Mouse (Mus musculus): Measurements from ENCODE around the gene Cltc. TPM values are rescaled to one million over a fixed set of nuclear protein-coding genes. Genes with fewer than 3 reads are reported as not detected.

Cltc gene
- total RNA-seq, 1 experiment from 2014 or later = 162 TPM

DNA sequence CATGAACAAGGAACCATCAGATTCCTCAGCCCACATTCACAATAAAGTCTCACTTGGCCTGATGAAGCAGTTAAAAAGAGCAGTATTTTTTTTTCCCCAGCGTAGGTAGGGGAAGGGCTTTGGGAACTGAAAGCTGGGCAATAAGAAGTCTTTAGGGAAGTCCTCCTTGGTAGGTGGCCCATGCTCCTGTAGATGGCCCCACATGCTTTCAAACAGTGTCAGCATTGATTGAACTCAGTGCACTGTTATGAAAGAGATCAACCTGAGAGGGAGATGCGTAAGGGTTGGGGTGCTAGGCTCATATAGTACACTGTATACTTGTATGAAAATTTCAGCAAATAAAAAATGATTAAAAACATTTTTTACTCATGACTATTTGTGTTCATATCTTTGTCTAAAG, 65.4 kb downstream of the Cltc start:
- no peak for ATAC-seq (replicated peaks; ENCODE audit: insufficient number of reproducible peaks, low FRiP score, low TSS enrichment, poor library complexity, severe bottlenecking)

DNA sequence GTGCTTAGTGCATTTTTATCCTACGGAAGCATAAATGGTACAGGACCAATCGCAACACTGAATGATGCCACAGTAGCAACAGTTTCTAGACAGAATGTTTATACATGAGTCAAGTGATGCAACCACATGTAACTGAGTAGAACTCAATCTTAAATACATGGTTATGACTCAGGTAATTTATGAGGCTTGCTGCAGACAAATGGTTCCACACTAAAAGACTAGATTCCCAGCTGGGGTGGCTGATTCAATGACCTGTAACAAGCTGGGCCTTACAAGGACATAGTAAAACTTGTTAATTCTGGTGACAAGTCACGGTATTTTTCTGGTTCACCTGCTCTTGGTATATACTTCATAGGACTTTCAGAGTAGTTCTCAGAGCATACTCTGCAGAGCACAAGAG, 65.9 kb downstream of the Cltc start:
- ATAC-seq (replicated peaks; ENCODE audit: insufficient number of reproducible peaks, low FRiP score, low TSS enrichment, poor library complexity, severe bottlenecking) = no peak

DNA sequence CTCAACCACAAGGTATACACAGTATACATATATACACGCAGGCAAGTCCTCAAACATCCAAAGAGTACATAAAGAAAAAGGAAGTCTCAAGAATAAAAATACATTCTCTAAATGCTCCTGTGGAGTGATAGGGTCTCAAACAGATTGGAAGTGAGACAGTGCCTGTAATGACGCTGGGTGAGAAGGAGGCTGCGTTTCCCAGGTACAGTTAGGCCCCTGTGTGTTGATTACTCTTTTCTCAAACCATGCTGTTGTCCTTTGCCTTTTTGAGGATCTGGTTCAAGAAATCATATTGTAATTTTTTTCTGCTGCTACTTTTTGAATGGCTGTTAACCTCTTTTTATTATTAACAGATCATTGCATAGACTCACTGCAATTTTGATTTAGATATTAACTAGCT, 67.0 kb downstream of the Cltc start:
- ATAC-seq (replicated peaks; ENCODE audit: insufficient number of reproducible peaks, low FRiP score, low TSS enrichment, poor library complexity, severe bottlenecking) = no peak

DNA sequence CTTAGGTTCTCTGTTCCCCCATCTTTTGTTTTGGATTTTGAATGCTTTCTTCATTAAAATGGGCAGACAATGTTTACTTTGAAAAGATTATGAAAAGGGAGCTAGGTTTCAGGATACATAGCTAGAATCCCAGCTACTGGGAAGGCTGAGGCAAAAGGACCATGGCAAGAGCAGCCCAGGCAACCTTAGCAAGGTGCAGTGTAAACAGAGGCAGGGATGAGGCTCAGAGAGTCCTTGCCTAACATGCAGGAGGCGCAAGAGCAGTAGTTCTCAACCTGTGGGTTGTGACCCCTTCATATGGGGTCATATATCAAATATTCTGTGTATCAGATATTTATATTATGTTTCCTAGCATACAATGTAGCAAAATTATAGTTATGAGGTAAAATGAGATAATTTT, 72.0 kb downstream of the Cltc start:
- ATAC-seq (replicated peaks; ENCODE audit: insufficient number of reproducible peaks, low FRiP score, low TSS enrichment, poor library complexity, severe bottlenecking) = no peak

DNA sequence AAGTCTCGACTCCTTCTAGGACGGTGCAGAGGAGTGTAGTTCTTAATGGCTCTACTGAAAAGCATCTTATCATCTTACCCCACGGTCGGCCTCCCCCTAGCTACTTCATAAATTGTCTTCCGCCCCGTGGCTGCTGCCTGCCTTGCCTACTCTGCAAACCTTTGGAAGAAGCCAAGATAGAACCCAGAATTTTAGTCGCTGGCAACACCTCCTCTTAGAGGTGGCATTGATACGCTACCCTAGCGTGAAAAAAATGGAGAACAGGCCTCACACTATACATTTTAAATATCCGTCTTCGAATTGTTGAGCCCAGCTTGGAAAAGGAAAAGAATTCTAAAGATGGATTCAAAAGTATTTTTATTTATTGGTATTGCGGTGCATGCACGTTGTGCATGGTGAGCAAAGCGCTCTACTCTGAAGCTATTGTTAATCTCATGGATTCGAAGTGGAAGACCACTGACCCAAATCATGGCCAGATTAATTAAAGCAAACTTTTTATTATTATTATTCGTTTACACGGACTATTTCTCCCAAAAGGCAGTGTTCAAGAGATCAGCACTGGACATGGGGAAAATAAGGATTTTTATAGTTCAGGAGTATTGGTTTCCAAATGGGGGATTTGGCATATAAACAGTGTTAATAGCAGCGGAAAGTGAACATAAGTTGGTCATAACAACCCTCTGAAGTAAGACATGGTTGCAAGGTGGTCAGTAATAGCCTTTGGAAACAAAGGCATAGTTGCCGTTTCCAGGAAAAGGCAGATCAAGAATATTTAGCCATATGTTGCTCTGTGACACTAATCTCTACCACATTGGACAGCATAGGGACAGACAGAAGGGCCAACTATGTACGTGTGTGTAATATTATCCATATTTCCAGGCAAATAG, 73.0 kb downstream of the Cltc start:
- no peak for ATAC-seq (replicated peaks; ENCODE audit: insufficient number of reproducible peaks, low FRiP score, low TSS enrichment, poor library complexity, severe bottlenecking)

DNA sequence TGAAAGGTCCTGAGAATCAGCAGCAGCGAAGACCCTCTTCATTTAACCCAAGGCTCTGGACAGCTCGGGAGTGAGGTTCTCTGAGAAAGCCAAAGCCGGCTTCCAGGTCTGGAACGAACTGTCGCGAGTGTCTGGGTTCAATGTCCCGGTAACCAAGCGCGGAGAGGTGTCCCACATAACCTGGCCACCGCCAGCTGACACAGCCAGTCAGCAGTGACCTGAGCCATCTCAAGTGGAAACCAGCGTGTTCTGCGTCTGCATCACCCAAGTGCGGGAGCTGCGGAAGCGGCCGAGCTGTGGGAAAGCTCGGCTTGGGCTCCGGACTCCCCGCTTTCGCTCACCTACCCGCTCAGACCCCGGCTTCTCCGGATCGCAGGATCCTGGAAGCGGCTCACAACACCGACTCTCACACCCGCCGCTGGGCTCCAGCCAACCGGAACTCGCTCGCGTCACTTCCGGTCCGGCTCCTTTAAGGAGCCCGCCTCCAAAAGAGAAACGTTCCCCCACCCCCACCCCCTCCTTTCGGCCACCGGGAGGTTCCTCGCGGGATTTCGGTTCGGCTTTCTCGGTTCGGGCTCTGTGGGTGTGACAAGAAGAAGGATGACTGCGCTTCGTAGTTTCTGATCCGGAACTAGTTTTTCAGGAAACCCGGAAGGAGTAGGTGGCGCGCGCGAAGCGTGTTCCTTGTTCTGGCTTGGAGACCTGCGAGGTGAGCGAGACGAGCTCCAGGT, 73.8 kb downstream of the Cltc start, which contains the start of the genes Vmp1 and Ptrh2:
Gene Vmp1 (minus strand): TSS at position 442 of the 731 bp plus-strand sequence.
Gene Ptrh2 (plus strand): TSS at position 591 of the 731 bp plus-strand sequence.
- peak; percentile 94 for ATAC-seq (replicated peaks; ENCODE audit: insufficient number of reproducible peaks, low FRiP score, low TSS enrichment, poor library complexity, severe bottlenecking)

DNA sequence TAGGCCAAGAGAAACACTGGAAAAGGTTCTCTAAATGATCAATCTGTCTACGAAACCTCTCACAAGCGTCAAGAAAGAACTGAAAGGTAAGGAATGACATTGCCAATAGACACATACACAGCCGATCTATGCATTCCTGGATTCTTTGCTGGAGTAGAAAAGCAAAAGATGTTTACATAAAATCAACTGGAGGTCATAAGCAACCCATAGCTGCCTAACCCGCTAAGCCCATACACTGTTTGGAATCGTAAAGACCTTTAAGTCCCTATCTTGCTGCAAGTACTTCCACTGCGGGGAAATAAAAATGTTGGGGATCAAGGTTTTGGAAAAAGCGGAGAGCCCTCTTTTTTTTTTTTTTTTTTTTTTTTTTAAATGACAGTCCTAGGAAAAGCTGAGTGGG, 74.5 kb downstream of the Cltc start:
- ATAC-seq (replicated peaks; ENCODE audit: insufficient number of reproducible peaks, low FRiP score, low TSS enrichment, poor library complexity, severe bottlenecking) = no peak

DNA sequence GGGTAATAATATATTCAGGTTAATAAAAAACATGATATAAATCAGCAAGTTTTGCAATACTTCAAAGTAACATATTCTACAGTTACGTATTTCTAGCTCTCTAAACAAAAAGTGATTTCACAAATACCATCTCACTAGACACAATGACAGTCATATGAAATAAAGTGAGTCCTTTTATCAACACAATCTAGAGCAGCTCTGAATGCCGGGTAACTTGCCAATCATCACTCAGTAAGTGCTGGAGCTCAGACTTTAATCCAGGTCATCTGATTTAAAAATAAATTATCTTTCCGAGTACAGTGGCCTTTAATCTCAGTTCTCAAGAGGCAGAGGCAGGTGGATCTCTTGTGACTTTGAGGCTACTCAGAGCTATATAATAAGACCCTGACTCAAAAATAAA, 75.9 kb downstream of the Cltc start:
- no peak for ATAC-seq (replicated peaks; ENCODE audit: insufficient number of reproducible peaks, low FRiP score, low TSS enrichment, poor library complexity, severe bottlenecking)

DNA sequence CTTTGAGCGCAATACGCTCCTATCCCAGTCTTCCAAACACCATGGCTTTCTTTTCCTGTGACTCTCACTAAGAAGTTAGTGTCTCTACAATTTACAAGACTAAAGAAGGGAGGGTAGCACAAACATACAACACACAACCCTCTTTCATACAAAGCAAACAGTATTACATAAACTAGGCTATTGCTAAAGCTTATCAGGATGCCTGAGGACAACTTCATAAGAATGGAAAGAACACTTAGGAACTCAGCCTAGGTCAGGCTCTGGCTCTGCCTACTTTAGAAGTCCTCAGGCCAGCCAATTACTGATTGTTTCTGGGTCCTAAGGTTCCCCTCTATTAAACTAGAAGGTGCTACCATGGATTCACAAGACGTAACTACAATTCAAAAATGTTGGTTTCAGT, 76.6 kb downstream of the Cltc start:
- no peak for ATAC-seq (replicated peaks; ENCODE audit: insufficient number of reproducible peaks, low FRiP score, low TSS enrichment, poor library complexity, severe bottlenecking)

DNA sequence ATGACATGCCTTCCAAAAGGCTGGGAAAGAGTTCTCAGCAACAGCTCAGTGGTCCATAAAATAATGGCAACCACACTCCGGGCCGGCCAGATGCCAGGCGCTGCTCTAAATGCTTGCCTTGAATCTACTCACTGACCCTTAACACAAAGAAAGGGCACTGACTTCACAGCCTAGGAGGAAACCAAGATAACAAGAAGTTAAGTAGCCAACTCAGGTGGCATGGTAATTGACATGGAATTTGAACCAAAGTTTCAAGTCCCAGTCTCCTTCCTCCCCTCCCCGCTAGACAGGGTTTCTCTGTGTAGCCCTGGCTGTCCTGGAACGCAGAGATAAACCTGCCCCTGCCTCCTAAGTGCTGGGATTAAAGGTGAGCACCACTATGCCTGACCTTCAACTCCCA, 78.4 kb downstream of the Cltc start:
- ATAC-seq (replicated peaks; ENCODE audit: insufficient number of reproducible peaks, low FRiP score, low TSS enrichment, poor library complexity, severe bottlenecking) = no peak

DNA sequence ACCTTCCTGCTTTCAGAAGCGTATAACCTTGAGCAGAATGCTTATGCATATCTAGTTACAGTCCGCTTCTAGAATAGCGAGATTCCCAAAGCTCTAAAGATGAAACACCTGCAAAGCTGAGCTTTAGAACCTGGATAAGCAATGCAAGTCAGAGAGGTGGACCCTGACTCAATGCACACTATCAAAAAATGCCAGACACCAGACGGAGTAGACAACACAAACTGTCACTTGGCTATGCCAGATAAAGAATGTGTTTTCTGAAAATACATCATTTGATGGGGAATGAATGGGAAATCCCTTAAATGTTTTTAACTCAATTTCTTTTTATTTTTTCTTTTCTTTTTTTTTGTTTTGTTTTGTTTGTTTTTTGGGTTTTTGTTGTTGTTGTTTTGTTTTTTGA, 81.8 kb downstream of the Cltc start:
- ATAC-seq (replicated peaks; ENCODE audit: insufficient number of reproducible peaks, low FRiP score, low TSS enrichment, poor library complexity, severe bottlenecking) = no peak

DNA sequence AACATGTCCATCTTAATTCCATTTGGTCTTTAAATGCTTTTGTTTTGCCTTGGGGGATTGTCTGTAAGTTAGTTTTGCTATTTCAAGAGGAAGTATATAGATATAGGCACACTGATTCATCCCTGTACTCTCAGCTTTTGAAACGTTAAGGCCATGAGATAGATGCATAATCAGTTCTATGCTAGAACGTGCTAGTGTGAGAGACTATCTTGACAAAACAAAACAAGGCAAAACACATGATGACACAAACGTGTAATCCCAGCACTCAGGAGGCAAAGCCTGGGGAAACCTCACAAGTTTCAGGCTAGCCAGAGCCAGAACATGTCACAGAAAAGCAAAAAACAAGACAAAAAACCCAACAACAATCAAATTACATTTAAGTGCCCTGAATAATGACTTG, 84.6 kb downstream of the Cltc start:
- ATAC-seq (replicated peaks; ENCODE audit: insufficient number of reproducible peaks, low FRiP score, low TSS enrichment, poor library complexity, severe bottlenecking) = no peak

DNA sequence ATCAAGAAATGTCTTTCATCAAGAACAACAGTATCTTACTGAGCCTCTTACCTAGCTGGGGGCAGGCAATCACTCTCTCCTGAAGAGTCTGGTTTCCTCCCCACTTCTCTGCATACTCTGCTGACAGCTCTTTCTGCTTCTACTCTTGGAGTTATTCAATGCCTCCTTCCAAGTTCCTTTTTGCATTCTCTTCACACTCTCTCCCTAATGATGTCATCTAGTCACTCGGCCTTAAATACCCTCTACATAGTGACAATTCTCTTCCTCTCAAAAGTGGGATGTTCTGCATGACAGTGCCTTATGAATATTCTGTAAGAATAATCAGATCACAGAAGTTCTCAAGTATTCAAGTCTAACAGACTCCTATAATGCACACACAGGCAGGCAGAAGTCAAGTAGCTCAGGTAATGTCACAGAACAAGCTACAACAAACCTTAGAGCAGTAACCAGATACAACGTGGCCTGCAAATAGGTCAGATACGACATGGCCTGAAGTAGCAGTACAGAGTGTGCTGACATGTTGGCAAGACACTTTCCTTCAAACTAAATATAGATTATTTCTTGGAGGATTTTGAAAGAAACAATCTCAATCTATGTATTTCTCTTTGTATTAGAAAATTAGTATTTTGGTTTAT, 86.2 kb downstream of the Cltc start:
- no peak for ATAC-seq (replicated peaks; ENCODE audit: insufficient number of reproducible peaks, low FRiP score, low TSS enrichment, poor library complexity, severe bottlenecking)

DNA sequence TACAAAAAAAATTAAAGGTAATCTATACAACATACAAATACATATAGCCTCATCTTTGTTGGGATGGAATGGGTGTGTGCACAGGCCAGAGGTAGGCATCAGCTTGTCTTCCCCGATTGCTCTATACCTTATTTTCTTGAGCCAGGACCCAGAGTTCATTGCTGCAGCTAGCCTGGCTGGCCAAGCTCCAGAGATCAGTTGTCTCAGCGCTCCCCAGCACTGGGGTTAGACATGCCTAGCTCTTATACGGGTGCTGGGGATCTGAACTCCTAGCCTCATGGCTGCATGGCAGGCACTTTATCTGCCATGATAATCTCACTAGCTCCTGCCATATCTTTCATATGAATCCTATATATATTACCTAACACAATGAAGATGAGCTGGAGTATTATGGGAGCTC, 89.2 kb downstream of the Cltc start:
- no peak for ATAC-seq (replicated peaks; ENCODE audit: insufficient number of reproducible peaks, low FRiP score, low TSS enrichment, poor library complexity, severe bottlenecking)

DNA sequence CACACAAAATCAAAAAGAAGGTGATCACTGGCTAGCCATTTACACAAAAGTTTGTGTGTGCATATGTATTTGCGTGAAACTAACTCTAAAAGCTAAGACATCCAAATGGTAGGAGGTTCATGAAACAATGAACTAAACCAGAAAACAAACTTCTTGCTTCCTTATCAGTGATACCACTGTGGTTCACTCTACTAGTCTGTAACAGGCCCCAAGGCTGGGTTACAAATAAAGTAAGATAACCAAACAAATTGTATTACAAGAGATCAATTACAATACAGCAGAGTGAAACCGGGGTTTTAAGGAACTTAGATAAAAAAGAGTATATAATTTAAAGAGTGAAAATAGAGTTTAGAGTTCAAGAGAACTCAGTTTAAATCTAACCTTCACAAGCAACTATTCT, 89.8 kb downstream of the Cltc start:
- ATAC-seq (replicated peaks; ENCODE audit: insufficient number of reproducible peaks, low FRiP score, low TSS enrichment, poor library complexity, severe bottlenecking) = no peak

DNA sequence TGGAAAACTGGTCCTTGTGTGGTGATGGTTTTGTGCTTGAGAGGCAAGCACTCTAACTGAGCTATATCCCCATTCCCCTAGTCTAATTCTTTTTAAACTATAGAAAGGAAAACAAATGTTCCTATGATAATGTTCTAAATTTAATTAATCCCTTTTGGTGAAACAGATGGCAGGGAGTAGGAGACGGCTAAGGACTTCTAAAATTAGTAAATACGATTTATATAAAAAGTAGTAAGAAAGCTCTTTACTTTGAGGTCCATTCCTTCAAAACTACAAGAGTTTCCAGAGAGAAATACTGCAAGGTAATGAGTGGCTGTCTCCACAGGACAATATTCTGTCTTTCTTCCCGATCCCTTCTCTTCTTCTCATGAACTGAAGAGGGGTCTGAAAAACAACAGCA, 93.0 kb downstream of the Cltc start:
- no peak for ATAC-seq (replicated peaks; ENCODE audit: insufficient number of reproducible peaks, low FRiP score, low TSS enrichment, poor library complexity, severe bottlenecking)

DNA sequence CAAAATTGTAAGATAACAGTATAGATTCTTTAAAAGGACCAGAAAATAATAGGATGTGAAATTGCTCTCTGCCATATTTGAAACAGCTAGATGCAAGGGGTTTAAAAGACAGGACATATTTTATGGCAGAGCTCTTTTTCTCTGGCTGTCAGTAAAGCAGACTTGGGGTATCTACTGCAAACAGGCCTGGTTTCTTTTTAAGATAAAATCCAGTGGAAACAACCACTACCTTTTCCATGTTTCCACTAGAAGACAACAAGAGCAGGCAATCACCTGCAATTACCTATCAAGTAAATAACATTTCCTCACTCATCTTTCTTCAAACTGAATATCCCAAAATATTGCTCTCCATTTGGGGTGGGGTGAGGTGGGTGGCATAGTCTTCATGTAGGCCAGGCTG, 93.4 kb downstream of the Cltc start:
- no peak for ATAC-seq (replicated peaks; ENCODE audit: insufficient number of reproducible peaks, low FRiP score, low TSS enrichment, poor library complexity, severe bottlenecking)

DNA sequence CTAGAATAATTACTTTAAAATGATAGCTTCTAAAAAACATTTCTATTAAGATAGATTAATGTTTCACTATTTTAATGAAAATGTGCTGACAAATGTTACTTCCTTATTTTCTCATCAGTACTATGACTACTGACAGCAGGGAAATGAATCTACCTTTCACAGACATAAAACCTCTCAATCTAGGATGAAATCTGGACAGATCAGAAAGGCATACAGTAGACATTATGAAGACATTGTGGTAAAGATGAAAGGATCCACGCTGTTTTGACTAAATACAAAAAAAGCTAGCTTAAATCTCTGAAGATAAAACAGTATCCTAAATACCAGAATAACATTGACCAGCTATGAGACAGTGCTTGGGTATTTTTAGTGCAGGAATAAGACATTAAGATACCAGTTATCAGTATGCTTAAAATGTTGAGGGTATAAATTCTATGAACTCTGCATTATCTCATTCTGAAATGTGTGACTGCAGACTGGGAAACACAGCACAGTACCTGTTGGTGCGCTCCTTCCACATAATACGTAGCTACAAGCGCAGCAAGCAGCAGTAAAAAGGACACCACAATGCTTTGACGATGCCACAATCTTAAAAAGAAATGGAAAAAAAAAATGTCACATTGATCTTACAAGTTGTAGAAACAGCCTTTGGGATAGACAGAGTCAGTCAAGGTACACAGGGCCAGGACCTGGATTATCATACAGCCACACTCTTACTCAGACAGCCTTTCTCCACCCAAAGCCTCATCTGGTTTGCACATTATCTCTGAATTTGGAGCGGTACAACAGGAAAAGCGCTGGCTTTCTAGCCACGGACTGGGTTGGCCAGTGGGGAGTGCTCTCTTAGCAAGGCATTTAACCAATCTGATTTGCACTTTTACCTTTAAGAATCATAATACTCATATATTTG, 94.1 kb downstream of the Cltc start:
- ATAC-seq (replicated peaks; ENCODE audit: insufficient number of reproducible peaks, low FRiP score, low TSS enrichment, poor library complexity, severe bottlenecking) = no peak

DNA sequence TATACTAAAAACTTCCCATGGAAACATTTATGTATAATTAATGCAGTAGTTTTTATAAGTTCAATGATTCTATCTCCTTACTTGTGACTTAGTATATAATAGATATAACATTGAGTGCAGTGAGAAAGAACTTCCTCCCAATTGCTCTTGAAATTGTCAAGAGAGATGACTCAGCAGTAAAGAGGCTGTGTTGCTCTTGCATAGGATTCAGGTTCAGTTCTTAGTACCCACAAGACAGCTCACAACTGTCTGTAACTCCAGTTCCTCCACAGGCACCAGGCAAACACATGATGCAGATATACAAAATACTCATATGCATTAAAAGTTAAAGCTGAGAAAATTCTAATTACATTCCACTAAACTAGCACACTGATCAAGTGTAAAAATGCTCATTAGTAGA, 99.5 kb downstream of the Cltc start:
- no peak for ATAC-seq (replicated peaks; ENCODE audit: insufficient number of reproducible peaks, low FRiP score, low TSS enrichment, poor library complexity, severe bottlenecking)

All from monocyte, adult 5-6 weeks (primary cell).